Mouse (Mus musculus): ENCODE measurements around the gene Smu1.

DNA sequence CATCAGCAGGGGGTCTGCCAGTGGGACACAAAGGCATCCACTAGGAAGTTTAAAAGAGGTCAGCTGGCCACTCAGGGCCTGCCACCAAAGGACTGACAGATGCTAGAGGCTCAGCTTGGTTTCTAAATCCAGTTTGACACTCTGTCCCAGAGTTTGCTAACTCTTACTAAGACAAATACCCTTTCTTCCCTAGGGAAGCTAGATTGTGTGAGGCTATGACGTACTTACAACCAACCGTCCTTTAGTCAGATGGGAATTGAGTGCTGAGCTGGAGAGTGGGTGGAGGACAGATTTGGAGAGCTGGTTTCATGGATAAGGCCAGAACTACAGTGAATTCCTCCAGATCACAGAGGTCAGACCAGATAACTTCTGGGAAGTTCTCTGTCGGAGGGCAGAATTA, 43.1 kb upstream of the Smu1 start:
- TF ChIP-seq CTCF (IDR thresholded peaks at IDR 0.05; ENCODE audit: low read depth) (no peak), EP300 (IDR thresholded peaks at IDR 0.05; ENCODE audit: low read depth) (no peak)
